Mouse (Mus musculus) G1E (cell line): ENCODE measurements around the gene Hpca.

ENCODE experiments used
- CTCF ChIP-seq: IDR thresholded peaks from 2 replicates; pipeline ENCODE4 v1.5.1; 2012; ENCODE audit warnings: low read depth, low read length, inconsistent platforms, mixed read lengths
- GATA1 ChIP-seq: IDR thresholded peaks from 2 replicates; pipeline ENCODE4 v1.6.1; 2012; ENCODE audit warnings: borderline replicate concordance, low read length, inconsistent platforms, mixed read lengths
- GATA2 ChIP-seq: IDR thresholded peaks from 2 replicates; pipeline ENCODE4 v1.6.1; 2012; ENCODE audit warnings: low read depth, low read length, inconsistent platforms, borderline replicate concordance
- TAL1 ChIP-seq: conservative IDR thresholded peaks from 2 replicates; pipeline ENCODE4 v1.6.1; 2012; ENCODE audit warnings: low read depth, low read length, inconsistent platforms, mixed read lengths

- no peak for TF ChIP-seq CTCF
- TF ChIP-seq TAL1 = no peak
- TF ChIP-seq GATA1 = no peak
- no peak for TF ChIP-seq GATA2
These were observed 25.8 kb upstream of the Hpca start for GRCm38 (mm10) chr4:129147552-129148103.
